8 mouse cellular contexts compared by ENCODE assay signal in the genomic region with DNA sequence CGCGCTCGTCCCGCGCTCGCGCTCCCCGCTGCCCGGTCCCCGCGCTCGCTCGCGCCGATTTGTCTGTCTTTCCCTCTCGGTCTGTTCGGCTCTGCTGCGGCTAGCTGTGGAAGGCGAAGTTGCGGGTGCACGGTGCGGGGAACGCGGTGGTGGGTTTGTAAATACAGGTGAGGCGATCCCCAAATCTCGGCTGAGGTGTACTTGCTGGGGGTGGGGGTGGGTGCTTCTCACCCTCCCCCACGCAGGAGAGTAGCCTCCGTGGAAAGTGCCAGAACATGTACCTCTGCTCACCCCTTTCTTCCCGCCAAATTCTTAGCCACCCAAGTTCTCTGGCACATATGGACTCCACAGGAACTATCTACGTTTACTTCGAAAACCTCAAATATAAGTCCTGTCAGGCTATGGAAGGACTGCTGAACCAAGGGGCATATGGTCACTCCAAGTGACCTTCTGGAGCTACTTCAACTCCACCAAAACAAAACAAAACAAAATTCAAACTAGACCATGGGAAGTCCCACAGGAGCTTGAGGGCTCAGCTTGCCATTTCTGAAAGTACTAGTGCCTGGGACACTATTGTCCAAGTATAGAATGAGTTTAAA. TPM values are rescaled to one million over a fixed set of nuclear protein-coding genes. Genes with fewer than 3 reads are reported as not detected.
DNase-seq lines count a peak whose midpoint lies in the region; ATAC-seq and TF ChIP-seq lines count a peak whose summit lies in the region.

A gene (minus strand): TSS at position 182 of the 599 bp plus-strand sequence.

- peak within 1 kb of the TSS; percentile 59 for H3K4me2 ChIP-seq in neural tube, embryonic 11.5 days (ENCODE audit: low read depth)

- no peaks in the 10 kb centered on the region for H3K27me3 ChIP-seq in neural tube, embryonic 11.5 days (ENCODE audit: control insufficient read depth, insufficient read depth, low read length)

- TF ChIP-seq POLR2A in bone marrow macrophage, adult 2 months (IDR thresholded peaks at IDR 0.05; ENCODE audit: borderline replicate concordance, low read depth, low read length), result no peak

- 3% methylated on average over 31 of the region's 31 CpGs for WGBS in neural tube, embryonic 11.5 days

- H3K4me3 ChIP-seq in bone marrow macrophage, adult 2 months (ENCODE audit: insufficient read depth, low read length), result peak within 1 kb of the TSS; percentile 65
- H3K4me3 ChIP-seq in neural tube, embryonic 11.5 days (ENCODE audit: low read depth, low read length), result peak within 1 kb of the TSS; percentile 63

- H3K9me3 ChIP-seq in neural tube, embryonic 11.5 days (ENCODE audit: control insufficient read depth, low read length), result no peaks in the 10 kb centered on the region

- peak; percentile 62 for ATAC-seq in neural tube, embryonic 11.5 days (ENCODE audit: insufficient read depth, low FRiP score, low TSS enrichment)

- H3K9ac ChIP-seq in neural tube, embryonic 11.5 days (ENCODE audit: low read length), result peak within 1 kb of the TSS; percentile 98

- H3K36me3 ChIP-seq in neural tube, embryonic 11.5 days (ENCODE audit: control insufficient read depth, insufficient read depth, low read length), result no peaks in the 10 kb centered on the region

- intact Hi-C loops in left cerebral cortex, postnatal 4 days (cut with DNase I), result loop anchor here (10.0 kb wide), 1 partner anchor 274 kb away; no protein-coding TSS in a partner anchor
- intact Hi-C loops in gastrocnemius, postnatal 36 days (cut with DNase I), result no loop called here

- H3K4me1 ChIP-seq in bone marrow macrophage, adult 2 months (ENCODE audit: control insufficient read depth, insufficient read depth, low read length), result peaks cover 3% of the 10 kb centered on the region
- no peaks in the 10 kb centered on the region for H3K4me1 ChIP-seq in neural tube, embryonic 11.5 days (ENCODE audit: control insufficient read depth, insufficient read depth, low read length)

- DNase-seq in layer of hippocampus, adult 18-20 months (ENCODE audit: low spot score in 2 of 2), result peak in 1 of 2 experiments; percentile 6
- no peak for DNase-seq in layer of hippocampus, adult 9-11 months
- DNase-seq in forelimb bud, embryonic 11.5 days (ENCODE audit: low read depth, low spot score), result peak; percentile 52
- DNase-seq in left cerebral cortex, postnatal 4 days, result no peak
- no peak for DNase-seq in neural tube, embryonic 11.5 days (ENCODE audit: low spot score)
- DNase-seq in gastrocnemius, postnatal 36 days, result no peak
- DNase-seq in urinary bladder, postnatal 14 days (ENCODE audit: low spot score), result no peak

- H3K27ac ChIP-seq in bone marrow macrophage, adult 2 months (ENCODE audit: insufficient read depth, low read depth, low read length), result no peak within 1 kb of the TSS
- peak within 1 kb of the TSS; percentile 94 for H3K27ac ChIP-seq in neural tube, embryonic 11.5 days (ENCODE audit: low read depth, low read length)

- no peak for TF ChIP-seq CTCF in bone marrow macrophage, adult 2 months (IDR thresholded peaks at IDR 0.05; ENCODE audit: low read depth, low read length)

RNA-seq across cellular contexts. Expression of the gene that starts here (rescaled TPM):
- total RNA-seq in layer of hippocampus, adult 18-20 months (2021), result 10 to 100 TPM; 10.5 to 13.7 TPM
- 0.64 TPM in 1 of 2 replicates, not detected in the other for polyA plus RNA-seq in bone marrow macrophage, adult 2 months (2012; ENCODE audit: insufficient read depth, insufficient read length, missing spikeins)
- total RNA-seq in left cerebral cortex, postnatal 4 days (2021), result 10 to 100 TPM; 22.6 to 24.0 TPM
- polyA plus RNA-seq in neural tube, embryonic 11.5 days (2014; fragmentation: Nextera tagmentation; extraction: Ambion mirVana), result 4.6 and 5.5 TPM in 2 replicates
- not detected for total RNA-seq in gastrocnemius, postnatal 36 days (2021)

Comparison
In these comparisons a context has a peak if more than half of its experiments do, and no peak if none do; other contexts are left out.
1. RNA of the gene that starts here (total RNA-seq): 22.6 to 24.0 TPM in left cerebral cortex, postnatal 4 days and 10.5 to 13.7 TPM in layer of hippocampus, adult 18-20 months; not detected in gastrocnemius, postnatal 36 days; every median in the first group is over 10 times any median in the second.